Mouse (Mus musculus) forelimb bud, embryonic 11.5 days (tissue): Measurements from ENCODE around the gene Tomm20l.

ENCODE experiments used
- DNase-seq: peaks from one replicate; pipeline ENCODE4 v3.0.0-alpha.2; 2012; ENCODE audit warnings: low read depth, low spot score

Gene Tomm20l

DNA sequence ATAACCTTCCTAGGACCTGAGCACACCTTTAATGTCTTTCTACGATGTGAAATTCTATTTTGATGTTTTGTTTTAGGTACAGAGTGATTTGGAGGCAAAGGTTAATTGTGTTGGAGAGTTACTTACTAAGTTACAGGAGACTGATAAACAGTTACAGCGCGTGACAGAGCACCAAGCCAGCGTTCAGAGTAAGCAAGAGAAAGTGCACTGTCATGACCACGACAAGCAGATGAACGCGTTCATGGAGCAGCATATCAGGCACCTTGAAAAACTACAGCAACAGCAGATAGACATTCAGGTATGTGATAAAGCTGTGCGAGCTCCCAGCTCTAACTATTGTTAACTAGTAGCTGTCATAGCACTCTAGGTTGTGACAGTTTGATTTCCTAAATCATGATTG lies 38.9 kb downstream of the Tomm20l start:
- no peak for DNase-seq

GRCm38 (mm10) chr12:71154979-71155378 lies 43.8 kb downstream of the Tomm20l start:
- DNase-seq: no peak

DNA sequence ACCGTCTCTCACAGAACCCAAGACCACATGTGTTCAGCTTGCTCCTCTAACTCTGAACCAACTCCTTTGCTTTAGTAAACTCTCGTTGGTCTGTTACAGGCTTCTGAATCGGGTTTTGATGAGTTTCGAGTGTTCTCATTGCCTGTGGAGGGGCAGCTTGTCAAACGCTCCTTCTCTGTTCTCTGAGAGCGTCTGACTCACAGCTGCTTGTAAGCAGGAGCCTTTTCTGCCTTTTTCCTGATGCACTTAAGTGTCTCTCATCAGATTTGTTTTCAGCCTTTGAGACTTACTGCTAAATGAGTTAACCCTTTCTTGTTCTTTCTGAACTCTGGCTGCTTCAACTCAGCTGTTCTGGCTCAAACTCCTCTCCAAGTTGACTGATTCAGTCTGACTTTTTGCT lies 46.7 kb downstream of the Tomm20l start:
- DNase-seq: no peak

GRCm38 (mm10) chr12:71164410-71164809 lies 53.2 kb downstream of the Tomm20l start:
- DNase-seq: no peak

- DNase-seq: no peak
Measured at GRCm38 (mm10) chr12:71169911-71170310, 58.7 kb downstream of the Tomm20l start.
